In genomic region chr2:92025202-92025601, GRCm38 (mm10) we compare ENCODE assay signal across 15 mouse cellular contexts.
"Had no signal": no experiment of that assay in that cellular context is flagged by ENCODE, and none has a peak within 500 bp of the region (broad histone marks: within the 10 kb centered on the region; RNA-seq: fewer than 3 reads in every experiment).

No protein-coding gene starts in this region.

- H3K9me3 ChIP-seq: neural tube, embryonic 15.5 days; stomach, embryonic 15.5 days had no signal

- H3K27me3 ChIP-seq: stomach, embryonic 15.5 days had no signal

- H3K9ac ChIP-seq: stomach, embryonic 15.5 days had no signal

- H3K27ac ChIP-seq: neural tube, embryonic 15.5 days; stomach, embryonic 15.5 days; stomach, postnatal 0 days had no signal

- DNase-seq: retina, postnatal 1 day; right cerebral cortex, adult 18-20 months; right cerebral cortex, postnatal 14 days; right cerebral cortex, postnatal 25 days; right cerebral cortex, postnatal 4 days; spleen, adult 18-20 months; thymus, adult 18-20 months; thymus, adult 2 months; thymus, postnatal 14 days; thymus, postnatal 25 days; thymus, postnatal 36 days; thymus, postnatal 4 days had no signal

- H3K36me3 ChIP-seq: neural tube, embryonic 15.5 days; stomach, embryonic 15.5 days had no signal
